Mouse (Mus musculus) layer of hippocampus, postnatal 36 days (tissue): Measurements from ENCODE around the gene Kcnn3. TPM values are rescaled to one million over a fixed set of nuclear protein-coding genes. Genes with fewer than 3 reads are reported as not detected.
A peak's percentile ranks its signal among the peaks of the same experiment; 100 is the strongest.

Experiments used
- DNase-seq, 2 experiments: peaks; one replicate each; pipeline ENCODE4 v3.0.0; 2022
- total RNA-seq, 2 experiments: library from RNA; stranded (reverse); gene quantifications; 2 replicates each; pipeline ENCODE4 v1.2.3; 2021

Gene Kcnn3
- total RNA-seq, 2 experiments from 2014 or later: 24.4 to 29.0 TPM

GRCm38 (mm10) chr3:89565371-89565770, 45.4 kb downstream of the Kcnn3 start:
- DNase-seq: no peak

- DNase-seq: no peak
Measured at GRCm38 (mm10) chr3:89569058-89569457, 49.1 kb downstream of the Kcnn3 start.

- DNase-seq: no peak
Measured at GRCm38 (mm10) chr3:89569707-89570324, 49.9 kb downstream of the Kcnn3 start.

- no peak for DNase-seq
Measured at GRCm38 (mm10) chr3:89570362-89570761, 50.4 kb downstream of the Kcnn3 start.

GRCm38 (mm10) chr3:89574260-89574659, 54.3 kb downstream of the Kcnn3 start:
- DNase-seq: no peak

GRCm38 (mm10) chr3:89576381-89576780, 56.4 kb downstream of the Kcnn3 start:
- no peak for DNase-seq

- DNase-seq: no peak
Measured at GRCm38 (mm10) chr3:89577154-89577553, 57.2 kb downstream of the Kcnn3 start.

- no peak for DNase-seq
Measured at GRCm38 (mm10) chr3:89578083-89578482, 58.1 kb downstream of the Kcnn3 start.

GRCm38 (mm10) chr3:89578803-89579202, 58.8 kb downstream of the Kcnn3 start:
- DNase-seq: no peak

GRCm38 (mm10) chr3:89584254-89584653, 64.3 kb downstream of the Kcnn3 start:
- DNase-seq: no peak

GRCm38 (mm10) chr3:89588436-89588835, 68.5 kb downstream of the Kcnn3 start:
- no peak for DNase-seq

- DNase-seq: no peak
Measured at GRCm38 (mm10) chr3:89589321-89589720, 69.4 kb downstream of the Kcnn3 start.

GRCm38 (mm10) chr3:89590386-89590785, 70.4 kb downstream of the Kcnn3 start:
- no peak for DNase-seq

GRCm38 (mm10) chr3:89591461-89591860, 71.5 kb downstream of the Kcnn3 start:
- DNase-seq: no peak

- no peak for DNase-seq
Measured at GRCm38 (mm10) chr3:89592809-89593208, 72.8 kb downstream of the Kcnn3 start.

GRCm38 (mm10) chr3:89593524-89593923, 73.6 kb downstream of the Kcnn3 start:
- no peak for DNase-seq

- no peak for DNase-seq
Measured at GRCm38 (mm10) chr3:89598361-89598760, 78.4 kb downstream of the Kcnn3 start.

- DNase-seq: no peak
Measured at GRCm38 (mm10) chr3:89598967-89599366, 79.0 kb downstream of the Kcnn3 start.

GRCm38 (mm10) chr3:89601060-89601459, 81.1 kb downstream of the Kcnn3 start:
- DNase-seq: no peak

GRCm38 (mm10) chr3:89603300-89603699, 83.3 kb downstream of the Kcnn3 start:
- peak in 1 of 2 experiments; percentile 39 for DNase-seq

GRCm38 (mm10) chr3:89605235-89605634, 85.3 kb downstream of the Kcnn3 start:
- DNase-seq: no peak

GRCm38 (mm10) chr3:89607327-89607726, 87.4 kb downstream of the Kcnn3 start:
- no peak for DNase-seq

- no peak for DNase-seq
Measured at GRCm38 (mm10) chr3:89612048-89612447, 92.1 kb downstream of the Kcnn3 start.

- peak; percentile 69 to 70 for DNase-seq
Measured at GRCm38 (mm10) chr3:89613526-89614523, 93.9 kb downstream of the Kcnn3 start.
